Mouse (Mus musculus) MEL (cell line): ENCODE data around the gene Mfap1a.
"Not testable (repeated sequence)": the region's sequence is repeated elsewhere in the genome, so short reads cannot be mapped to it uniquely, and the experiment has no call there.

Experiments
- CTCF ChIP-seq, 3 experiments: IDR thresholded peaks in 2 of 3; conservative IDR thresholded peaks in 1 of 3; 2 replicates each; pipeline ENCODE4 v1.5.1; 2011 to 2012; ENCODE audit warnings: low read length in 3 of 3, low read depth in 2 of 3, mild to moderate bottlenecking in 2 of 3, improper control_type of control experiment in 1 of 3, inconsistent platforms in 1 of 3, mixed read lengths in 1 of 3, moderate library complexity in 1 of 3; ENCODE audit not compliant: control insufficient read depth in 1 of 3, insufficient read depth in 1 of 3, poor library complexity in 1 of 3, severe bottlenecking in 1 of 3
- ELF1 ChIP-seq: IDR thresholded peaks from 2 replicates; pipeline ENCODE4 v1.6.1; 2014; ENCODE audit warnings: low read depth, mild to moderate bottlenecking, inconsistent platforms, low read length, improper control_type of control experiment, moderate library complexity
- ETS1 ChIP-seq: IDR thresholded peaks from 2 replicates; pipeline ENCODE4 v1.6.1; 2012; ENCODE audit warnings: low read depth, mild to moderate bottlenecking, inconsistent platforms, low read length, improper control_type of control experiment, moderate library complexity
- GATA1 ChIP-seq: IDR thresholded peaks from 2 replicates; pipeline ENCODE4 v1.6.1; 2011; ENCODE audit warnings: low read depth, low read length, improper control_type of control experiment
- MAFK ChIP-seq: IDR thresholded peaks from 2 replicates; pipeline ENCODE4 v1.6.1; 2011; ENCODE audit warnings: low read depth, mild to moderate bottlenecking, low read length, improper control_type of control experiment, borderline replicate concordance
- MAZ ChIP-seq: IDR thresholded peaks from 2 replicates; pipeline ENCODE4 v1.6.1; 2012; ENCODE audit warnings: low read depth, mild to moderate bottlenecking, inconsistent platforms, low read length, improper control_type of control experiment
- POLR2A ChIP-seq, 2 experiments: IDR thresholded peaks; 2 replicates each; pipeline ENCODE4 v1.6.1; 2011 to 2012; ENCODE audit warnings: low read length in 2 of 2, mild to moderate bottlenecking in 2 of 2, control low read depth in 1 of 2, improper control_type of control experiment in 1 of 2, low read depth in 1 of 2, moderate library complexity in 1 of 2; ENCODE audit not compliant: control insufficient read depth in 1 of 2, insufficient read depth in 1 of 2, poor library complexity in 1 of 2
- TAL1 ChIP-seq: IDR thresholded peaks from 2 replicates; pipeline ENCODE4 v1.6.1; 2012; ENCODE audit warnings: mild to moderate bottlenecking, inconsistent platforms, low read length, moderate library complexity, mixed read lengths
- USF1 ChIP-seq: IDR thresholded peaks from 2 replicates; pipeline ENCODE4 v1.6.1; 2014; ENCODE audit warnings: low read depth, mild to moderate bottlenecking, inconsistent platforms, low read length, improper control_type of control experiment, moderate library complexity
- ZC3H11A ChIP-seq: IDR thresholded peaks from 2 replicates; pipeline ENCODE4 v1.6.1; 2012; ENCODE audit warnings: low read depth, mild to moderate bottlenecking, inconsistent platforms, low read length, improper control_type of control experiment
- ZKSCAN1 ChIP-seq: IDR thresholded peaks from 2 replicates; pipeline ENCODE4 v1.6.1; 2012; ENCODE audit warnings: low read depth, mild to moderate bottlenecking, inconsistent platforms, low read length, improper control_type of control experiment, moderate library complexity
- ZNF384 ChIP-seq: IDR thresholded peaks from 2 replicates; pipeline ENCODE4 v1.6.1; 2012; ENCODE audit warnings: low read depth, mild to moderate bottlenecking, inconsistent platforms, low read length, improper control_type of control experiment

DNA sequence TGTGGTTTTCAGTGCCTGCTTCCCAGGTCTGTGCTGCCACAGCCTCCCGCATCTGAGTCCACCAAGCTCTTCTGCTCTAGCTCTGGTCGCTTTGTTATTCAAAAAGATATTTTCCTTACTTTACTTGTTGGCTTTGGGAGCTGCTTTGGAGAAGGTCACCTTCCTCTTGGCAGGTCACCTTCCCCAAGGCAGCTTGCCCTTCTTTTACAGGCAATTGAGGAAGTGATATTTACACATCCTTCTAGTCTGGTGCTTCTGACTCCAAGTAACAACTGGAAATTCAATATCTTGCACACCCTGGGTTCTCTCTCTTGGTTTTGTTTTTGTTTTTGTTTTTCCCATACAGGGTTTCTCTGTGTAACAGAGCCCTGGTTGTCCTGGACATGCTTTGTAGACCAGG, 22.1 kb downstream of the Mfap1a start:
- not testable (repeated sequence) for TF ChIP-seq ZNF384; CTCF (IDR thresholded peaks at IDR 0.05 in 2 of 3, conservative IDR thresholded peaks at IDR 0.05 in 1 of 3; ENCODE audit: control insufficient read depth in 1 of 3, insufficient read depth in 1 of 3, low read depth in 2 of 3, low read length in 3 of 3, poor library complexity in 1 of 3, severe bottlenecking in 1 of 3); ELF1; ZC3H11A; ZKSCAN1; USF1; MAZ; TAL1; POLR2A (IDR thresholded peaks at IDR 0.05; ENCODE audit: control insufficient read depth in 1 of 2, insufficient read depth in 1 of 2, low read depth in 1 of 2, low read length in 2 of 2, poor library complexity in 1 of 2); ETS1; GATA1; MAFK
